Mouse (Mus musculus) heart, postnatal 10 days (tissue): ENCODE data around the gene Rpl7l1. TPM values are rescaled to one million over a fixed set of nuclear protein-coding genes. Genes with fewer than 3 reads are reported as not detected.
A peak's percentile ranks its signal among the peaks of the same experiment; 100 is the strongest.
"Not testable (repeated sequence)": the region's sequence is repeated elsewhere in the genome, so short reads cannot be mapped to it uniquely, and the experiment has no call there.

ENCODE experiments used
- DNase-seq, 2 experiments: peaks; one replicate each; pipeline ENCODE4 v3.0.0; 2021
- intact Hi-C: fragments of 180-260 bp; cut with DNase I; formaldehyde crosslinking; loops from one replicate; pipeline ENCODE4 v1.15.1; 2025
- total RNA-seq, 2 experiments: library from RNA; stranded (reverse); gene quantifications; 2 replicates each; pipeline ENCODE4 v1.2.3; 2021

Rpl7l1 gene
- total RNA-seq, result 10 to 100 TPM; 58.6 to 69.7 TPM

DNA sequence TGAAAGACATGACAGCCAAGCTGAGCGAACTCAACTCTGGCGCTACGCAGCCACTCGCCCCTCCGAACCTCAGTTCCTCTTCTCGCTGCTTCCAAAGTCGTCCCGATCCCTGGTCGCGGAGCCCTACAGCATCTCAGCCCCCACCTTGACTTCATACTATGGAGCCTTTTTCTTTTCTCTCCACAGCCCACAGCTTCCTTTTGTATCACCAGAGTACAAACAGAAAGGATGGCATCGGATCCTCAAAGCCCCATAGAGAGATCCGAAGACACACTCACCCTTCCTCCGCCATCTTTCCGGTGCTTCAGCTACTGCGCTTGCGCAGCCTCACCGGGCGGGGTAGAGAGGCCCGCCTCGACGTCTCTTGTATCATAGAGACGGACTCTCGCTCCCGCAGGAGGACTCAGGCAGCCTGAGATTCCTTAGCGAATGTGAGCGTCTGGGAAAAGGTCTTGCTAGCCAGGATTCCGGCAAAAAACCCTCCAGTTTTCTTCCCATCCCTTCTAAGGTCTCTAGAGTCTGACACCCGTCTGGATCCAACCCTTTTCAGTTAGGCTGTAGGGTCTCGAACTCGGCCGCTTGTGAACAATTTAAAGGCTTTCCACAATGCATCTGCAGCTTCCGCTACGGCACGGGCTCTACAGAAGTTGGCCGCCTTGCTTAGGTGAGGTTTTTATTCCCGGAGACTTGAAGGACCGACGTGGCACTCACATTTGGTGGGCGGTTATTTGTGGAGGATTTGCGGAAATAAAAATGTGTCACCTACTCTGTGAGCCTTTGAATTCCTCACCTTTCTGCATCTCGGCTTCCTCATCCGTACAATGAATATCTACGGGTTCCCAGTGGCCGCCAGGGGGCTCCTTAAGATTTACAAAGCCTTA lies at the start of gene Rpl7l1:
Gene Rpl7l1 (minus strand): TSS at position 332 of the 881 bp plus-strand sequence.
- peak; percentile 94 to 95 for DNase-seq
- intact Hi-C loops, result loop anchor here (2.0 kb wide), 2 partner anchors 74 to 106 kb away; no protein-coding TSS in a partner anchor

- intact Hi-C loops, result no loop called here
- no peak for DNase-seq
These were observed 47.5 kb upstream of the Rpl7l1 start for GRCm38 (mm10) chr17:46829856-46830535.

GRCm38 (mm10) chr17:46828935-46829334 lies 46.5 kb upstream of the Rpl7l1 start:
- DNase-seq, result no peak
- intact Hi-C loops, result no loop called here

DNA sequence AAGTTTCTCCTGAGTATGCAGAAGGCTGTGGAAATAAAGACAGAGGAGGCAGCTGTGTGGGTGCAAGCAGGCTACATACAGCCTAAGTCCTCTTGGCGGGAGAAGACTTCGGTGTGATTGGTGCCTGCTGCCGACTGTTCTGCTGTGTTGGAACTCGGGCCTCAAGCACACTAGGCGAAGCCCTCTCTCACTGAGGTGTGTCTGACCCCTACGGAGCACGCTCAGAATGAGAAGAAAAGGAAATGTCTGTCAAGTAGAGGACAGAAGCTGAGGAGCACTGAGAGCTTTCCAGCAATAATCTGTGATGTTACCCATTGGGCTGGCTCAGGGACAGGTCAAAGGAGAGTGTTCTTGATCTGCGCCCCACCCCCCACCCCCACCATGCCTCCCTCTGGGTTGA lies 40.6 kb upstream of the Rpl7l1 start:
- intact Hi-C loops, result no loop called here
- DNase-seq, result no peak

GRCm38 (mm10) chr17:46820628-46821027 lies 38.2 kb upstream of the Rpl7l1 start:
- DNase-seq, result no peak
- intact Hi-C loops, result no loop called here

DNA sequence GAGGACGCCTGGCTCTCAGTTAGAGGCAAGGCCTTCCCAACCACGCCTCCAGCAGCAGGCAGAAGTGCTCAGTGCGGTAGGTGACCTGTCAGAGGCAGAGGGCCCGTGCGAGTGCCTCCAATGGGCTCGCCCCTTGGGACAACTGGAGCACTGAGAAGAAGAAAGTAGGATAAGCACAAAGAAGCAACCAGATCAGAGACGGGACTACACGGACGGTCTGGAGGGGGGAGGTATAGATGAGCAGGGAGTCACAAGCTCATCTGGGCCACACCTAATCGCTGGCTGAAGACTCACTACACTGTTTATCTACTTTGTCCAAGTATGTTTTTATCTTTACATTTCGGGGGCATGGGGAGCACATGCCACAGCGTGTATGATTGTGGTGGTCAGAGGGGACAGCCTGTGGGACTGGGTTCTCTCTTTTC lies 35.3 kb upstream of the Rpl7l1 start:
- no peak for DNase-seq

GRCm38 (mm10) chr17:46816306-46816705 lies 33.8 kb upstream of the Rpl7l1 start:
- intact Hi-C loops, result no loop called here
- no peak for DNase-seq

More for the DNA sequence above, 35.3 kb upstream of the Rpl7l1 start:
- intact Hi-C loops, result no loop called here

- intact Hi-C loops, result no loop called here
- no peak for DNase-seq
These were observed 32.0 kb upstream of the Rpl7l1 start for GRCm38 (mm10) chr17:46814497-46814896.

- no peak for DNase-seq
- intact Hi-C loops, result no loop called here
These were observed 31.2 kb upstream of the Rpl7l1 start for GRCm38 (mm10) chr17:46813637-46814036.

DNA sequence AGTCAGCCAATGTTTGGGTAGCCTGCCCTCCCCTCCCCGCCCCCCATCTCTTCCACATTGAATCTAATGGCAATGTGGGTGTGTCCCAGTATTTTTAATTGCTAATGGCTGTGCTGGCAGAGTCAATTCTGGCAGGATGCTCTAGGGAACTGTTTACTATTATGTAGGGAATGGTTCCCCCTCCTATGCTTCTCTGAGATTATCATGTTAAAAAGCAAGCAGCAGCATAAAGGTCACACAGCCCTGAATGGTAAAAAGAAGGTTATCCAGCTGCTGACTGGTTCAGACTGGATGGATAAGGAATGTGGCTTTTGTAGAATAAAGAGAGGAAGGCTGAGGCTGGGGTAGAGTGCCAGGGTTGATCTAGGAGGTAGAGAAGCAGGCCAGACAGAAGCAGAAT lies 30.0 kb upstream of the Rpl7l1 start:
- intact Hi-C loops, result no loop called here
- no peak for DNase-seq

DNA sequence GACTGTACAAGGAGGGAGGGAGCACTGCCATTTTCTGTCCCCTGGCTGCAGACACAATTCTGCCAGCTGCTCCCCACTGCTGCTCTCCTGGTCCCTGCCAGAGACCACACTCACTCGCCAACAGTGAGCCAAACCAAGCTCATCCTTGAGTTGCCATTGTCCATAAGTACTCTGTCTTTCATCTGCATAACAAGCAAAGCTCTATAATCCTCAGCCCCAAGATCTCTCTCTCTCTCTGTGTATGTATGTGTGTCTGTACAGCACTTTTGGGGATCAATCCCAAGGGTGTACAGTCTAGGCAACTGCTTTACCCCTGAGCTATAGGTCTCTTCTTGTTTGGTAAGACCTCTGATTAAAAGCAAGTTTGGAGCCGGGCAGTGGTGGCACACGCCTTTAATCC lies 28.2 kb upstream of the Rpl7l1 start:
- intact Hi-C loops, result no loop called here
- DNase-seq, result no peak

GRCm38 (mm10) chr17:46809131-46809830 lies 26.8 kb upstream of the Rpl7l1 start:
- DNase-seq, result peak; percentile 60 to 62
- intact Hi-C loops, result no loop called here

- intact Hi-C loops, result no loop called here
- no peak for DNase-seq
These were observed 25.9 kb upstream of the Rpl7l1 start for GRCm38 (mm10) chr17:46808376-46808775.

GRCm38 (mm10) chr17:46801761-46802160 lies 19.3 kb upstream of the Rpl7l1 start:
- intact Hi-C loops, result no loop called here
- no peak for DNase-seq

- intact Hi-C loops, result no loop called here
These were observed 17.2 kb upstream of the Rpl7l1 start for GRCm38 (mm10) chr17:46799680-46800079.

DNA sequence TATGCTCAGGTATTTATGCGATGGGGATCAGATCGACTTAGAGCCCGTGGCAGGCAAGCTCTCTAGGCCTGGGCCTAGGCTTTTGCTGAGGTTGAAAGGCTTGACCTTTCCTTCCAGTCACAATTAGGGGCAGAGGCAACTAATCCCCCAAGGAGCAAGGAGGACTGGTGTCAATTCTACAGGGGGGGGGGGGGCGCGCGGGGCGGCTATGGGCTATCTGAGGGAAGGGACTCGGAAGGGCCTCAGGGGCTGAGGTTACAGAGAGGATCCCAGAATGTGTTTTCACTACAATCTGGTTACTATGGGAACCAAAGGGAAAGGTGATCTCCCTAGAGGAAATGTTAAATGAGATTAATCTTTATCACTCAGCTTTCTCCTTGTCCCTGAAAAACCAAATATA lies 14.9 kb upstream of the Rpl7l1 start:
- intact Hi-C loops, result no loop called here
- no peak for DNase-seq

More at GRCm38 (mm10) chr17:46799680-46800079, 17.2 kb upstream of the Rpl7l1 start:
- no peak for DNase-seq

GRCm38 (mm10) chr17:46796743-46797142 lies 14.3 kb upstream of the Rpl7l1 start:
- intact Hi-C loops, result no loop called here
- no peak for DNase-seq

- no peak for DNase-seq
- intact Hi-C loops, result no loop called here
These were observed 10.5 kb upstream of the Rpl7l1 start for GRCm38 (mm10) chr17:46792963-46793362.

GRCm38 (mm10) chr17:46787974-46788373 lies 5.5 kb upstream of the Rpl7l1 start:
- intact Hi-C loops, DNase-seq: not testable (repeated sequence)

DNA sequence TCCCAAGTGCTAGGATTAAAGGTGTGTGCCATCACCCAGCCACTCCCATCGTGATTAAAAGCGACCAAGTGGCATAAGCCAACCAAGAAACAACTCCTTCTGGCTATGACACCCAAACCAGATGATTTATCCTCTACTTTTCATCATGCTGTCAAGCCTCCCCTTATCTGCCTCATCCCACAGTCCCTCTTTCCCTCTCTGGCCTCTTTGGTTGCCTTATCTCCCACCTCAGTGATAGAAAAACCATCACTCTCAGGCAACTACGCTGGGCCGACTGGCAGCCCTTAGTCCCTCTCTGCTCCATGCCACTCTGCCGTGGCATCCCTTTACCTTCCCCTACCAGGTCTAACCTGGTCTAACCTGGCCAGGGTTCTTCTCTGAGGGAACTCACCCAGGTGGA lies 4.5 kb upstream of the Rpl7l1 start:
- no peak for DNase-seq
- intact Hi-C loops, result no loop called here

DNA sequence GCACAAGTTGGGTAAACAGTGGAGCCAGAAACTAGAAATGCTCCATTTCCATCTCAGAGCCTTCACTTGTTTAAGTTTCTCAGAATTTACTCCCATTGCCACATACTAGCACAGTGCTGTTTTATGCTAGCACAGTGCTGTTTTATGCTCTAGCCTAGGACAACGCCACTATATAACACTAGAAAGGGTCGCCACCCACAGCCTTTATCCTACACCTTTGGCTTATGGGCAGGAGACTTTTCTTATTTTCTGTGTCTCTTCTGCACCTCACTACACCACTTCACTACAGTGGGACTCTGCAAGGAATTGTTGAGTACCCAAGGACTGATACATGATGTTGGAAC lies 722 bp upstream of the Rpl7l1 start:
- intact Hi-C loops, result loop anchor here (2.0 kb wide), 2 partner anchors 74 to 106 kb away; no protein-coding TSS in a partner anchor
- DNase-seq, result no peak
